Mouse (Mus musculus): ENCODE data around the gene Marc2.

Gene Marc2

DNA sequence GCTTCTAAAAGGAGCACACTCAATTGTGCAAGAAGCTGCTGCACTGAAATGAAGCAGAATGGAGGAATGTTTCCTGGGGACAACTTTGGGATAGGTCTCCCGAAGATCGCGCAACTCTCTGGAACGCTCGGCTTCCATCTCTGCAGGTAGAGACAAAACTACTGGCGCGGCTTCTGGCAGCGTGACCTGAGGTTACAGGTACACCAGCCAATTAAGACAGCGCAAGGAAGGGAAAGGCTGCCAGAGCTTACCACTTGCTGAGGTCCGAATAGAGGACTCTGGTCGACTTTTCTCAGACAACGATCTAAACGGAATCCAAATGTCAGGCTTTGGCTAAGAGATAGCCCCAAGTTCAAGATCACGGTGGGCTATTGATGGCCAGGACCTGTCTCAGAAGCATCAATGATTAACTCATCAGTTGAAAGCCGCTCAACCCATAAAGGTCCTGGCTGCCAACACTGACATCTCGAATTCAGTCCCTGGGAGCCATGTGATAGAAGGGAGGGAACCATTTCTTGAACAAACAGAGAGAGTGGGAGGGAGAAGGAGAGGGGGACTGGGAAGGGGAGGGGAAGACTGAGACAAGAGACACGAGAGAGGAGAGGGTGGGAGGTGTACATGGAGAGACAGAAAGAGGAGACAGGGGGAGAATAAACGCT is at the start of gene Marc2:
Marc2 (minus strand) TSS at position 360 of the 659 bp plus-strand sequence.
- in situ Hi-C loops (cut with MboI; ENCODE audit: low sequenced_read_pairs): no loop called here

- in situ Hi-C loops (cut with MboI; ENCODE audit: low sequenced_read_pairs): no loop called here
These were observed 45.7 kb upstream of the Marc2 start for GRCm38 (mm10) chr1:184891998-184892397.

DNA sequence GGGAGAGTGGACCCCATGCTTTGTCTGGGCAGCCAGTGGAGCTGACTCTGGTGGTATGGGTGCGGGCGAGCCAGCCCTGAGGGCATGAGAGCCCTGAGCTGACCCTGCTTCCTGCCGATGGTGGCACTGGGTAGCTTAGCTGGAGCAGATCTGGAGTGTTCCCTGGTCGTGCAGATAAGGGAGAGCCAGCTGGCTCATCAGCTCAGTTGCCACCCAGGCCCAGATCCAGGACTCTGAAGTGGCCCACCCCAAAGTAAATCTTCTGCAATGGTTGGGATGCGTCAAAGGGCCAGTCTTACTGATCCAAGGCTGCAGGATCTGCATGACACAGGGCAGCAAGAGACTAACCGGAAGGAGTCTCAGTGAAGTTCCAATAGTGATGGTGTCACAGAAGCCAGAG is 43.2 kb upstream of the Marc2 start:
- in situ Hi-C loops (cut with MboI; ENCODE audit: low sequenced_read_pairs): no loop called here

GRCm38 (mm10) chr1:184886160-184886559 is 39.9 kb upstream of the Marc2 start:
- in situ Hi-C loops (cut with MboI; ENCODE audit: low sequenced_read_pairs): no loop called here

GRCm38 (mm10) chr1:184882281-184883268 is 36.3 kb upstream of the Marc2 start, which contains the start of gene C130074G19Rik:
C130074G19Rik (minus strand) TSS chr1:184883218.
- in situ Hi-C loops (cut with MboI; ENCODE audit: low sequenced_read_pairs): no loop called here

- in situ Hi-C loops (cut with MboI; ENCODE audit: low sequenced_read_pairs): no loop called here
These were observed 35.6 kb upstream of the Marc2 start for GRCm38 (mm10) chr1:184881861-184882260.

GRCm38 (mm10) chr1:184881211-184881610 is 35.0 kb upstream of the Marc2 start:
- in situ Hi-C loops (cut with MboI; ENCODE audit: low sequenced_read_pairs): no loop called here

DNA sequence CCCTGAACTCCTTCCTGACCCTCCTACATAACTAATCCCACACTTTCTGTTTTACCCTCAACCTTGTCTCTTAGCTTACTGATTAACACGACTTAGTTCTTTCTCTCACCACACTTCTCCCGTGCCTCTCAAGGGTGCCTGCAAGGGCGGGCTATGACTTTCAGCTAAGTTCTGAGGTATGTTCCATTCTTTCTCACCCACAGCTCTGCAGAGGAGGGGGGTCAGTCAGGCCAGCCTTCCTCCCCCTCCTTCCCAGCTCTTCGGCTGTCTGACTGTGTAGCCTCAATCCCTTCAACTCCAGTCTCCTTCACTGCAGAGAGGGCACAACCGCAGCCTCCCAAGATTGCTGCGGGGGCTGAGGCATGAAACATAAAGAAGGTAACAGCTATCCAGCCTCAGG is 32.6 kb upstream of the Marc2 start:
- in situ Hi-C loops (cut with MboI; ENCODE audit: low sequenced_read_pairs): no loop called here

GRCm38 (mm10) chr1:184877306-184877705 is 31.1 kb upstream of the Marc2 start:
- in situ Hi-C loops (cut with MboI; ENCODE audit: low sequenced_read_pairs): no loop called here

- in situ Hi-C loops (cut with MboI; ENCODE audit: low sequenced_read_pairs): no loop called here
These were observed 27.7 kb upstream of the Marc2 start for GRCm38 (mm10) chr1:184873910-184874309.

GRCm38 (mm10) chr1:184872069-184872819 is 26.0 kb upstream of the Marc2 start:
- in situ Hi-C loops (cut with MboI; ENCODE audit: low sequenced_read_pairs): no loop called here

GRCm38 (mm10) chr1:184871506-184871905 is 25.3 kb upstream of the Marc2 start:
- in situ Hi-C loops (cut with MboI; ENCODE audit: low sequenced_read_pairs): no loop called here

DNA sequence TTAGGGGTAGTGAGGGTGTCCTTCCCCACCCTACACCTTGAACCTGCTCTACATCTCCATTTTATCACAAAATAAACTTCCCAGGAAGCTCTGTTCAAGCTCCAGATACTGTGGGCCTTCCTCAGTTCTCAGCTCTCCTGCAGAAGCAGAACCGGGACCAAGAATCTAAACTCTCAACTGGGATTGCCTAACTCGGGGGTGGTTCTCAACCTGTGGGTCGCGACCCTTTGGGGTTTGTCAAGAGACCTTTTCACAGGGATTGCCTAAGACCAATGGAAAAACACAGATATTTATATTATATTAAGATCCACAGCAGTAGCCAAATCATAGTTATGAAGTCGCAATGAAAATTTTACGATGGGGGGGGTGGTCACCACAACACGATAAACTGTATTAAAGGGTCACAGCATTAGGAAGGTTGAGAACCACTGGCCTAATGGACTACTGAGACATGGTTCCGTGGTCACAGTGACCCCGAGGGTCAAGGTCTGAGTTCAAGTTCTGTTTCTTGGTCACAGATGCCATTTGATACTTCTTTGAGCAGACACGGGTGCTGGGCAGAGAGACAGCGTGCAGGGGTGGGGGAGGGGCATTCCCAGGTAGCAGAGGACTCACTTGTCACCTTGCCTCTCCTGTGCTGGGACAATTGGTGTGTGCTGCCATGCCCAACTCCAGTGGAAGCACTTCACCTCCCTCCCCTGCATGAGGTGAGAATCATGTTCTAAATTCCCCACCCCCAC is 24.6 kb upstream of the Marc2 start:
- in situ Hi-C loops (cut with MboI; ENCODE audit: low sequenced_read_pairs): no loop called here

GRCm38 (mm10) chr1:184869939-184870565 is 23.8 kb upstream of the Marc2 start:
- in situ Hi-C loops (cut with MboI; ENCODE audit: low sequenced_read_pairs): no loop called here

DNA sequence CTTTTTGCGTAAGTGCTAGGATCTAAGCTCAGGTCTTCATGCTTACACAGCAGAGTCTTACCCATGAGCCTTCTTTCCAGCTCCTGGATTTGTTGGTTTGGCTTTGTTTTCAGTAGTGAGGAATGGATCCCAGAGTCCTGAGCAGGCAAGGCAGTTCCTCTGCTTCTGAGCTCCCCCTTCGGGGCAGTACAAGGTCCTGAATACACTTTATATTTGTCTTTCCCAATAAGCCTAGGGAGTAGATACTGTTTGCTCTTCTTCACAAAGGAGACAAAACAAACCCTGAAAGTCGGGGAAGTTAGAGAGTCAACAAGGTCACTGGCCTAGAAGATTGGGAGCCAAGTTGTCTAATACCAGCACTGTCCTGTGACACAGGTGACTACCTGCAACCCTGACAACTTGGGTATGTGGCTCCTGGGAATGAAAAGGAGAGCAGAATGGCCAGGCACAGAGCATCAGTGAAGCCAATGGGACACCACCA is 21.4 kb upstream of the Marc2 start:
- in situ Hi-C loops (cut with MboI; ENCODE audit: low sequenced_read_pairs): no loop called here

- in situ Hi-C loops (cut with MboI; ENCODE audit: low sequenced_read_pairs): no loop called here
These were observed 18.1 kb upstream of the Marc2 start for GRCm38 (mm10) chr1:184864381-184864801.

DNA sequence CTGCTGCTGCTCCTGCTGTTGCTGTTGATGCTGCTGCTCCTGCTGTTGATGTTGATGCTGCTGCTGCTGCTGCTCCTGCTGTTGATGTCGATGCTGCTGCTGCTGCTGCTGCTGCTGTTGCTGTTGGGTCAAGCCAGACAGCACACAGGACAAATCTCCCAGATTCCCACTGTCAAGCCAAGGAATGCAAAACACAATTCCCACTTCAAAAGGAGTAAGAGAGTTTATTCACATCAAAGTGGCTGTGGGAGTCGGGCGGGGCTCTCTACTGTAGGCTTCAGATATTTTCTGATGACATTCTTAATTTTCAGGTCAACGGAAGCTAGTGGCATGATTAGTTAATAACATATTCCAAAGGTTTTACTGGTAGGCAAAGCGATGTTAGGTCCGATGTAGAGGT is 16.4 kb upstream of the Marc2 start:
- in situ Hi-C loops (cut with MboI; ENCODE audit: low sequenced_read_pairs): no loop called here

GRCm38 (mm10) chr1:184861551-184861950 is 15.3 kb upstream of the Marc2 start:
- in situ Hi-C loops (cut with MboI; ENCODE audit: low sequenced_read_pairs): no loop called here

DNA sequence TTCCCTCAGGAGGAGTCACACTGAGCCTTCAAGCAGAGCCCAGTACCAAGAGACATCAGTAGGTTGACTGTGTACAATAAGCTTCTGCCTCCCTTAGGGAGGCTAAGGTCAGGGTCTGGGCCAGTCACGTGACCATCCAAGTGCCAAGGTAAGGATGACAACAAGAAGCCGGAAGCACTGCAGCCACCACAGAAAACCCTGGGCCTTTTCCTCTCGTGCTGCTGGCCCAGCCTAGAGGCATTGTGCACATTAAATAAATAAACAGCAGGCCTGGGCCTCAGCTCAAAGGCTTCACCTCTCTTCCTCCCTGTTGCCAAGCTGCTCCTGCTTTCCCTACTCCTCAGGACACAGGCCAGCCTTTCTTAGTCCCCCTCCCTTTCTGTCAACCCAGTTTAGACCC is 14.0 kb upstream of the Marc2 start:
- in situ Hi-C loops (cut with MboI; ENCODE audit: low sequenced_read_pairs): no loop called here

GRCm38 (mm10) chr1:184858253-184858652 is 12.0 kb upstream of the Marc2 start:
- in situ Hi-C loops (cut with MboI; ENCODE audit: low sequenced_read_pairs): no loop called here
